Mouse (Mus musculus) limb, embryonic 11.5 days (tissue): ENCODE results near the gene Yif1a. TPM values are rescaled to one million over a fixed set of nuclear protein-coding genes. Genes with fewer than 3 reads are reported as not detected.
A peak's percentile ranks its signal among the peaks of the same experiment; 100 is the strongest.

ENCODE experiments used
- ATAC-seq: fragments of 200-750 bp; cut with Nextera tagmentation; 2 replicates; pipeline ENCODE4 v1.8.0; 2017; ENCODE audit warnings: low read depth; ENCODE audit not compliant: insufficient number of reproducible peaks, low FRiP score, low TSS enrichment
- DNase-seq: peaks from one replicate; pipeline ENCODE4 v3.0.0-alpha.2; 2015; ENCODE audit warnings: low spot score
- H3K27ac ChIP-seq: fragments of 300-500 bp; sonication (generic); replicated peaks from 2 replicates; pipeline ENCODE4 v1.5.1; 2014; ENCODE audit warnings: low read depth, mild to moderate bottlenecking, low read length
- H3K27me3 ChIP-seq: fragments of 300-500 bp; sonication (generic); 2 replicates; pipeline ENCODE4 v1.6.1; 2014; ENCODE audit warnings: mild to moderate bottlenecking, low read length, mixed read lengths; ENCODE audit not compliant: control insufficient read depth, insufficient read depth
- H3K36me3 ChIP-seq: fragments of 300-500 bp; sonication (generic); 2 replicates; pipeline ENCODE4 v1.6.1; 2014; ENCODE audit warnings: mild to moderate bottlenecking, low read length, moderate library complexity, mixed read lengths; ENCODE audit not compliant: control insufficient read depth, insufficient read depth
- H3K4me1 ChIP-seq: fragments of 300-500 bp; sonication (generic); 2 replicates; pipeline ENCODE4 v1.6.1; 2014; ENCODE audit warnings: low read length, mixed read lengths; ENCODE audit not compliant: control insufficient read depth, insufficient read depth
- H3K4me2 ChIP-seq: fragments of 300-500 bp; sonication (generic); 2 replicates; pipeline ENCODE4 v1.6.1; 2014; ENCODE audit warnings: low read depth, mild to moderate bottlenecking, moderate library complexity; ENCODE audit not compliant: severe bottlenecking
- H3K4me3 ChIP-seq: fragments of 300-500 bp; sonication (generic); 2 replicates; pipeline ENCODE4 v1.5.1; 2014; ENCODE audit warnings: low read depth, low read length
- H3K9ac ChIP-seq: fragments of 300-500 bp; sonication (generic); 2 replicates; pipeline ENCODE4 v1.6.1; 2014; ENCODE audit warnings: mild to moderate bottlenecking, low read length
- H3K9me3 ChIP-seq: fragments of 300-500 bp; sonication (generic); 2 replicates; pipeline ENCODE4 v1.6.1; 2016; ENCODE audit warnings: low read length; ENCODE audit not compliant: control insufficient read depth
- WGBS: fragments of 180-500 bp; shearing (Covaris S2); extraction: QIAGEN DNeasy Blood & Tissue Kit; methylation state at CpG from one replicate; pipeline ENCODE4 v1.1.7; 2014; 5-methylcytosine and 5-hydroxymethylcytosine counted together
- polyA plus RNA-seq: library from polyadenylated mRNA; unstranded; fragments of >200 nt; fragmentation: Nextera tagmentation; extraction: Ambion mirVana; gene quantifications from 2 replicates; pipeline ENCODE4 v1.2.1, GENCODE M21; 2014

Gene Yif1a
- polyA plus RNA-seq, 1 experiment from 2014 or later, result 71.2 TPM

GRCm38 (mm10) chr19:5057876-5058775, 30.2 kb upstream of the Yif1a start:
- H3K9ac ChIP-seq, result no peak overlapping the region
- H3K27me3 ChIP-seq, result peaks cover 8% of the 10 kb centered on the region
- H3K27ac ChIP-seq, result no peak overlapping the region
- H3K4me1 ChIP-seq, result peaks cover 45% of the 10 kb centered on the region
- H3K4me3 ChIP-seq, result no peak overlapping the region
- ATAC-seq (no peak), DNase-seq (no peak)
- no peak overlapping the region for H3K4me2 ChIP-seq
- H3K36me3 ChIP-seq, result no peaks in the 10 kb centered on the region
- no peaks in the 10 kb centered on the region for H3K9me3 ChIP-seq
- 25% methylated on average over 16 of the region's 16 CpGs for WGBS

- no peak overlapping the region for H3K4me3 ChIP-seq
- no peaks in the 10 kb centered on the region for H3K9me3 ChIP-seq
- 12% methylated on average over 10 of the region's 10 CpGs for WGBS
- no peak for ATAC-seq
- H3K27me3 ChIP-seq, result no peaks in the 10 kb centered on the region
- no peaks in the 10 kb centered on the region for H3K36me3 ChIP-seq
- H3K9ac ChIP-seq, result peak overlapping the region; percentile 3; the same call in 1 of the 2 replicates
- H3K27ac ChIP-seq, result peak overlapping the region; percentile 36; the same call in 1 of the 2 replicates
- DNase-seq, result no peak
- no peak overlapping the region for H3K4me2 ChIP-seq
- H3K4me1 ChIP-seq, result peaks cover 45% of the 10 kb centered on the region
These were observed 29.3 kb upstream of the Yif1a start for GRCm38 (mm10) chr19:5058801-5059771.

- ATAC-seq, result peak; percentile 48
- WGBS, result 29% methylated on average over 5 of the region's 5 CpGs
- no peaks in the 10 kb centered on the region for H3K36me3 ChIP-seq
These were observed 27.7 kb upstream of the Yif1a start for GRCm38 (mm10) chr19:5060365-5061330.

GRCm38 (mm10) chr19:5062041-5062440, 26.3 kb upstream of the Yif1a start:
- Histone ChIP-seq H3K27ac (no peak overlapping the region), H3K27me3 (no peaks in the 10 kb centered on the region), H3K4me1 (peaks cover 42% of the 10 kb centered on the region), H3K4me2 (no peak overlapping the region), H3K9me3 (no peaks in the 10 kb centered on the region), H3K9ac (no peak overlapping the region), H3K36me3 (no peaks in the 10 kb centered on the region), H3K4me3 (no peak overlapping the region)
- no peak for ATAC-seq
- WGBS, result 84% methylated on average over 5 of the region's 5 CpGs
- DNase-seq, result no peak

More at GRCm38 (mm10) chr19:5060365-5061330, 27.7 kb upstream of the Yif1a start:
- Histone ChIP-seq H3K4me2 (no peak overlapping the region), H3K4me3 (no peak overlapping the region), H3K9me3 (no peaks in the 10 kb centered on the region), H3K27me3 (no peaks in the 10 kb centered on the region), H3K27ac (peak overlapping the region; percentile 18; the same call in 1 of the 2 replicates), H3K4me1 (peaks cover 47% of the 10 kb centered on the region), H3K9ac (no peak overlapping the region)
- DNase-seq, result peak; percentile 69

GRCm38 (mm10) chr19:5062446-5062845, 25.9 kb upstream of the Yif1a start:
- no peaks in the 10 kb centered on the region for H3K36me3 ChIP-seq
- no peaks in the 10 kb centered on the region for H3K27me3 ChIP-seq
- ATAC-seq (no peak), DNase-seq (no peak)
- H3K9me3 ChIP-seq, result no peaks in the 10 kb centered on the region
- H3K27ac ChIP-seq, result no peak overlapping the region
- H3K9ac ChIP-seq, result no peak overlapping the region
- H3K4me1 ChIP-seq, result peaks cover 46% of the 10 kb centered on the region
- WGBS, result 31% methylated on average over 6 of the region's 6 CpGs
- H3K4me3 ChIP-seq, result no peak overlapping the region
- H3K4me2 ChIP-seq, result no peak overlapping the region

DNA sequence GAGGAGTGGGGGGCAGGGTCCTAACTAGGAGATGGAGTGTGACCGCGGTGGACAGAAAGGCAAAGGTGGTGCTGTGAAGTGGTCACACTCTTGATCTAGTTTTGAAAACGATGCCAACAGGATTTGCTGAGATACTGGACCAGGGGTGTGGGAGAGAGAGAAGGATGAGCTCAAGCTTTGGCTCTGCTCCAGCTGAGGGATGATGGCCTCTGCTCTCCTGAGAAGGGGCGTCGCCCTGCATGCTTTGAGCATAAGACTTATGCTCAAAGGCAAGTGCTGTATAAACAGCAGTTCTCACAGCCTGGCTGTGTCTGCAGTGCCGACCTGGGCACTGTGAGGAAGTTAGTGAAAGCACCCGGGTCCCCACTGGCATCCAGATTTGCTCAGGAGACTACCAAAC, 23.2 kb upstream of the Yif1a start:
- no peak overlapping the region for H3K9ac ChIP-seq
- WGBS, result 70% methylated on average over 7 of the region's 7 CpGs
- 0 out of 2 replicates have a peak, but pooled peaks cover 2% of the 10 kb centered on the region for H3K27me3 ChIP-seq
- DNase-seq (no peak), ATAC-seq (no peak)
- H3K9me3 ChIP-seq, result no peaks in the 10 kb centered on the region
- peaks cover 49% of the 10 kb centered on the region for H3K4me1 ChIP-seq
- H3K4me2 ChIP-seq, result no peak overlapping the region
- no peak overlapping the region for H3K4me3 ChIP-seq
- H3K36me3 ChIP-seq, result no peaks in the 10 kb centered on the region
- no peak overlapping the region for H3K27ac ChIP-seq

DNA sequence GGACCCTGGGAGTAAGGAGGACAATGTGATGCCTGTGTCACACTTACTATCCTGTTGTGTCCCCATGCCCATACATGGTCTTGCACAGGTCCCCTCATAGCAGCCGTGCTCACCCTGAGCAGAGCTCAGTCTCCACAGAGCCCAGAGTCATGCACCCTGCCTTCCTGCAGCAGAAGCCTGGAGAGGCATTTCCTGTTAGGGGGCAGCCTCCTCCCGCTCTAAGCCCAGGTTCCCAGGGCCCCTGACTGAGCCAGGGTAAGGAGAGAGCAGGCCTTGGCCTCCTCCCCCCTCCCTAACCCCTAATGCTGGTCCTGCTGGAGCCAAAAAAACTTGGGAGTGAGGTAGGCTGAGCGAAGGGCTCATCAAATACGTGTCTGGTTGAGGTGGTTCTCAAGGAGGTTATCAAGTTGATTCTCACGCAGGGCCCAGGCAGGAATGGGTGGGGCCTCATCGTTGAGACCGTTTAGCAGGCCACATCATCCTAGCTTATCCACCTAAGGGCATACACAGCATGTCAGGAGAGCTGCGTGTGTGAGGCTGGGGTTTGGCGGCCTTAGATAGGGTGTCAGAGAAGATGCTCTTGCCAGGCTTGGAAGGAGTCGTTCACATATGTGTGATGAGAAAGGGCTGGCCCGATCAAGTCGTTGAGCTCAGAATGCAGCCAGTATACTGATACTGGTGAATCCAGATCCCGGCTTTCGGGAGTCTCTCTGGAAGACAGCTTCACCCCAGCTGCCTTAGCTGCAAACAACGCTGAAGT, 21.1 kb upstream of the Yif1a start:
- ATAC-seq (no peak), DNase-seq (peak; percentile 47)
- no peaks in the 10 kb centered on the region for H3K9me3 ChIP-seq
- H3K4me1 ChIP-seq, result peaks cover 53% of the 10 kb centered on the region
- peak overlapping the region; percentile 87 for H3K27ac ChIP-seq
- 0 out of 2 replicates have a peak, but pooled peaks cover 2% of the 10 kb centered on the region for H3K27me3 ChIP-seq
- H3K4me3 ChIP-seq, result peak overlapping the region; percentile 57
- 6% methylated on average over 15 of the region's 15 CpGs for WGBS
- peak overlapping the region; percentile 77 for H3K9ac ChIP-seq
- H3K4me2 ChIP-seq, result peak overlapping the region; percentile 99
- H3K36me3 ChIP-seq, result no peaks in the 10 kb centered on the region; the same call in 1 of the 2 replicates
